Mouse (Mus musculus): ENCODE results near the gene Lefty2. TPM values are rescaled to one million over a fixed set of nuclear protein-coding genes. Genes with fewer than 3 reads are reported as not detected.

Gene Lefty2
- total RNA-seq (2023) = not detected

GRCm38 (mm10) chr1:180892808-180893207 is at the start of gene Lefty2:
Lefty2 (plus strand) TSS chr1:180893108.

GRCm38 (mm10) chr1:180850316-180851270 is 42.3 kb upstream of the Lefty2 start, which contains the start of gene Sde2:
Sde2 (plus strand) TSS chr1:180851127.

GRCm38 (mm10) chr1:180904039-180904814 is 11.3 kb downstream of the Lefty2 start, which contains the start of gene Pycr2:
Pycr2 (plus strand) TSS chr1:180904293.

GRCm38 (mm10) chr1:180934467-180935419 is 41.8 kb downstream of the Lefty2 start, which contains the start of gene Lefty1:
Lefty1 (plus strand) TSS chr1:180935022.

GRCm38 (mm10) chr1:180942166-180943031 is 49.5 kb downstream of the Lefty2 start, which contains the start of gene Tmem63a:
Tmem63a (plus strand) TSS chr1:180942344.

Other genes starting within 250 kb of the Lefty2 start
- gene Mixl1, start 196.1 kb upstream of the Lefty2 start, total RNA-seq (2023) = not detected
- 47.5 TPM for gene Acbd3, start 167.1 kb upstream of the Lefty2 start, total RNA-seq (2023)
- gene H3f3a, start 79.2 kb upstream of the Lefty2 start, total RNA-seq (2023) = 742 TPM
- gene Sde2, start 42.0 kb upstream of the Lefty2 start, total RNA-seq (2023) = 62.7 TPM
- 52.1 TPM for gene Pycr2, start 11.2 kb downstream of the Lefty2 start, total RNA-seq (2023)
- not detected for gene Lefty1, start 41.9 kb downstream of the Lefty2 start, total RNA-seq (2023)
- 53.5 TPM for gene Tmem63a, start 49.2 kb downstream of the Lefty2 start, total RNA-seq (2023)
- 59.8 TPM for gene Ephx1, start 127.8 kb downstream of the Lefty2 start, total RNA-seq (2023)
- not detected for gene 9130409I23Rik, start 158.1 kb downstream of the Lefty2 start, total RNA-seq (2023)

Measured in CD8-positive naive resting alpha-beta T cell, adult 57 days (primary cell).